Mouse (Mus musculus) limb, embryonic 13.5 days (tissue): Measurements from ENCODE around the gene Bmpr1b. TPM values are rescaled to one million over a fixed set of nuclear protein-coding genes. Genes with fewer than 3 reads are reported as not detected.

Source experiments
- ATAC-seq: fragments of 200-750 bp; cut with Nextera tagmentation; 2 replicates; pipeline ENCODE4 v1.8.0; 2017; ENCODE audit warnings: low read depth, moderate number of reproducible peaks, moderate TSS enrichment; ENCODE audit not compliant: low FRiP score
- H3K27ac ChIP-seq: fragments of 300-500 bp; sonication (generic); 2 replicates; pipeline ENCODE4 v1.5.1; 2015; ENCODE audit warnings: inconsistent platforms, mild to moderate bottlenecking, moderate library complexity
- H3K27me3 ChIP-seq: fragments of 300-500 bp; sonication (generic); 2 replicates; pipeline ENCODE4 v1.6.1; 2015; ENCODE audit warnings: mild to moderate bottlenecking, inconsistent platforms
- H3K36me3 ChIP-seq: fragments of 300-500 bp; sonication (generic); 2 replicates; pipeline ENCODE4 v1.6.1; 2015; ENCODE audit warnings: inconsistent platforms, mild to moderate bottlenecking, moderate library complexity
- H3K4me1 ChIP-seq: fragments of 300-500 bp; sonication (generic); 2 replicates; pipeline ENCODE4 v1.6.1; 2015; ENCODE audit warnings: inconsistent platforms
- H3K4me2 ChIP-seq: fragments of 300-500 bp; sonication (generic); replicated peaks from 2 replicates; pipeline ENCODE4 v1.6.1; 2015; ENCODE audit warnings: inconsistent platforms, mild to moderate bottlenecking, moderate library complexity
- H3K4me3 ChIP-seq: fragments of 300-500 bp; sonication (generic); 2 replicates; pipeline ENCODE4 v1.5.1; 2015; ENCODE audit warnings: moderate library complexity, mild to moderate bottlenecking, inconsistent platforms
- H3K9ac ChIP-seq: fragments of 300-500 bp; sonication (generic); 2 replicates; pipeline ENCODE4 v1.6.1; 2015; ENCODE audit warnings: mild to moderate bottlenecking, inconsistent platforms
- H3K9me3 ChIP-seq: fragments of 300-500 bp; sonication (generic); 2 replicates; pipeline ENCODE4 v1.6.1; 2016; ENCODE audit warnings: inconsistent platforms
- WGBS: fragments of 180-500 bp; shearing (Covaris S2); methylation state at CpG from one replicate; pipeline ENCODE4 v1.1.7; 2015; 5-methylcytosine and 5-hydroxymethylcytosine counted together
- polyA plus RNA-seq: library from polyadenylated mRNA; unstranded; fragments of >200 nt; fragmentation: Nextera tagmentation; extraction: Ambion mirVana; gene quantifications from 2 replicates; pipeline ENCODE4 v1.2.1, GENCODE M21; 2015

The Bmpr1b gene
- polyA plus RNA-seq, 1 experiment from 2014 or later, result 15.6 TPM

GRCm38 (mm10) chr3:141981613-141982432 is 187.4 kb downstream of the Bmpr1b start:
- peak; percentile 87 for ATAC-seq
- H3K9ac ChIP-seq, result 0 out of 2 replicates have a peak overlapping the region, but pooled peaks have one; percentile 4
- H3K4me3 ChIP-seq, result peak overlapping the region; percentile 21
- H3K36me3 ChIP-seq, result no peaks in the 10 kb centered on the region
- WGBS, result 63% methylated on average over 24 of the region's 24 CpGs
- H3K4me2 ChIP-seq, result peak overlapping the region; percentile 49
- 0 out of 2 replicates have a peak overlapping the region, but pooled peaks have one; percentile 39 for H3K27ac ChIP-seq
- no peaks in the 10 kb centered on the region for H3K27me3 ChIP-seq
- peaks cover 22% of the 10 kb centered on the region for H3K4me1 ChIP-seq
- no peaks in the 10 kb centered on the region for H3K9me3 ChIP-seq

- H3K4me3 ChIP-seq, result no peak overlapping the region
- H3K27me3 ChIP-seq, result no peaks in the 10 kb centered on the region
- no peak for ATAC-seq
- WGBS, result 40% methylated on average over 4 of the region's 4 CpGs
- H3K4me1 ChIP-seq, result peaks cover 30% of the 10 kb centered on the region
- H3K4me2 ChIP-seq, result no peak overlapping the region
- H3K9ac ChIP-seq, result no peak overlapping the region
- peak overlapping the region; percentile 44; the same call in 1 of the 2 replicates for H3K27ac ChIP-seq
- H3K9me3 ChIP-seq, result no peaks in the 10 kb centered on the region
- H3K36me3 ChIP-seq, result no peaks in the 10 kb centered on the region
These were observed 203.0 kb downstream of the Bmpr1b start for GRCm38 (mm10) chr3:141966244-141966643.

- H3K4me2 ChIP-seq, result no peak overlapping the region
- peaks cover 34% of the 10 kb centered on the region for H3K4me1 ChIP-seq
- no peak overlapping the region for H3K4me3 ChIP-seq
- H3K27me3 ChIP-seq, result no peaks in the 10 kb centered on the region; the same call in 1 of the 2 replicates
- H3K9ac ChIP-seq, result no peak overlapping the region
- 34% methylated on average over 6 of the region's 6 CpGs for WGBS
- H3K36me3 ChIP-seq, result no peaks in the 10 kb centered on the region
- no peak for ATAC-seq
- H3K9me3 ChIP-seq, result no peaks in the 10 kb centered on the region
- no peak overlapping the region for H3K27ac ChIP-seq
These were observed 216.3 kb downstream of the Bmpr1b start for GRCm38 (mm10) chr3:141952931-141953330.

- H3K9ac ChIP-seq, result no peak overlapping the region
- ATAC-seq, result no peak
- H3K9me3 ChIP-seq, result no peaks in the 10 kb centered on the region
- H3K27ac ChIP-seq, result 0 out of 2 replicates have a peak overlapping the region, but pooled peaks have one; percentile 1
- no peaks in the 10 kb centered on the region for H3K36me3 ChIP-seq
- no peaks in the 10 kb centered on the region; the same call in 1 of the 2 replicates for H3K27me3 ChIP-seq
- WGBS, result 22% methylated on average over 8 of the region's 8 CpGs
- H3K4me1 ChIP-seq, result peaks cover 34% of the 10 kb centered on the region
- H3K4me3 ChIP-seq, result no peak overlapping the region
- peak overlapping the region; percentile 27 for H3K4me2 ChIP-seq
These were observed 218.6 kb downstream of the Bmpr1b start for GRCm38 (mm10) chr3:141950642-141951041.

GRCm38 (mm10) chr3:141948506-141948905 is 220.7 kb downstream of the Bmpr1b start:
- Histone ChIP-seq H3K4me1 (peaks cover 34% of the 10 kb centered on the region), H3K4me3 (no peak overlapping the region), H3K9ac (no peak overlapping the region), H3K27ac (no peak overlapping the region), H3K27me3 (no peaks in the 10 kb centered on the region), H3K36me3 (no peaks in the 10 kb centered on the region), H3K9me3 (no peaks in the 10 kb centered on the region), H3K4me2 (no peak overlapping the region)
- 42% methylated on average over 1 of the region's 1 CpGs for WGBS
- ATAC-seq, result peak; percentile 59; the same call in 1 of the 2 replicates

GRCm38 (mm10) chr3:141948096-141948495 is 221.1 kb downstream of the Bmpr1b start:
- H3K27me3 ChIP-seq, result no peaks in the 10 kb centered on the region

GRCm38 (mm10) chr3:141946846-141947245 is 222.4 kb downstream of the Bmpr1b start:
- Histone ChIP-seq H3K4me2 (no peak overlapping the region), H3K27me3 (no peaks in the 10 kb centered on the region), H3K9me3 (no peaks in the 10 kb centered on the region), H3K4me3 (no peak overlapping the region), H3K4me1 (peaks cover 23% of the 10 kb centered on the region), H3K27ac (no peak overlapping the region), H3K9ac (no peak overlapping the region), H3K36me3 (no peaks in the 10 kb centered on the region)
- WGBS, result 83% methylated on average over 2 of the region's 2 CpGs
- no peak for ATAC-seq

More at GRCm38 (mm10) chr3:141948096-141948495, 221.1 kb downstream of the Bmpr1b start:
- H3K4me2 ChIP-seq, result no peak overlapping the region
- no peak overlapping the region for H3K9ac ChIP-seq
- peaks cover 33% of the 10 kb centered on the region for H3K4me1 ChIP-seq
- no peak overlapping the region for H3K4me3 ChIP-seq
- no peak overlapping the region for H3K27ac ChIP-seq
- WGBS, result 66% methylated on average over 3 of the region's 3 CpGs
- no peaks in the 10 kb centered on the region for H3K9me3 ChIP-seq
- ATAC-seq, result no peak
- no peaks in the 10 kb centered on the region for H3K36me3 ChIP-seq

GRCm38 (mm10) chr3:141943317-141943742 is 225.9 kb downstream of the Bmpr1b start:
- Histone ChIP-seq H3K36me3 (no peaks in the 10 kb centered on the region), H3K9me3 (no peaks in the 10 kb centered on the region), H3K4me2 (no peak overlapping the region), H3K27ac (no peak overlapping the region), H3K27me3 (0 out of 2 replicates have a peak, but pooled peaks cover 4% of the 10 kb centered on the region), H3K4me1 (peaks cover 9% of the 10 kb centered on the region; the same call in 1 of the 2 replicates), H3K9ac (no peak overlapping the region), H3K4me3 (no peak overlapping the region)
- WGBS, result 61% methylated on average over 3 of the region's 3 CpGs
- ATAC-seq, result no peak

GRCm38 (mm10) chr3:141940207-141940606 is 229.0 kb downstream of the Bmpr1b start:
- Histone ChIP-seq H3K4me2 (no peak overlapping the region), H3K27me3 (peaks cover 15% of the 10 kb centered on the region), H3K9me3 (no peaks in the 10 kb centered on the region), H3K4me1 (peaks cover 13% of the 10 kb centered on the region; the same call in 1 of the 2 replicates), H3K9ac (no peak overlapping the region), H3K36me3 (no peaks in the 10 kb centered on the region), H3K4me3 (no peak overlapping the region), H3K27ac (no peak overlapping the region)
- WGBS, result 66% methylated on average over 5 of the region's 5 CpGs
- no peak for ATAC-seq

- Histone ChIP-seq H3K9me3 (no peaks in the 10 kb centered on the region), H3K4me3 (no peak overlapping the region), H3K4me2 (0 out of 2 replicates have a peak overlapping the region, but pooled peaks have one; percentile 7), H3K36me3 (no peaks in the 10 kb centered on the region), H3K27me3 (peaks cover 34% of the 10 kb centered on the region), H3K4me1 (peaks cover 13% of the 10 kb centered on the region), H3K27ac (no peak overlapping the region), H3K9ac (no peak overlapping the region)
- ATAC-seq, result no peak
- WGBS, result 47% methylated on average over 16 of the region's 16 CpGs
These were observed 232.5 kb downstream of the Bmpr1b start for GRCm38 (mm10) chr3:141936594-141937272.

- no peak overlapping the region for H3K4me3 ChIP-seq
- peaks cover 27% of the 10 kb centered on the region for H3K27me3 ChIP-seq
- WGBS, result 86% methylated on average over 3 of the region's 3 CpGs
- H3K4me1 ChIP-seq, result peaks cover 24% of the 10 kb centered on the region
- H3K27ac ChIP-seq, result no peak overlapping the region
- H3K4me2 ChIP-seq, result no peak overlapping the region
- H3K9me3 ChIP-seq, result no peaks in the 10 kb centered on the region
- ATAC-seq, result no peak
- no peaks in the 10 kb centered on the region for H3K36me3 ChIP-seq
- no peak overlapping the region for H3K9ac ChIP-seq
These were observed 236.3 kb downstream of the Bmpr1b start for GRCm38 (mm10) chr3:141932956-141933355.
